Mouse (Mus musculus) urinary bladder, postnatal 14 days (tissue): ENCODE data around the gene Glis3.

Experiments
- DNase-seq: peaks from one replicate; pipeline ENCODE4 v3.0.0; 2021; ENCODE audit warnings: low spot score

Gene Glis3

GRCm38 (mm10) chr19:28679776-28680391 lies at the start of gene Glis3:
Gene Glis3, minus strand, starts transcription at chr19:28680077.
- DNase-seq = peak; percentile 67

DNA sequence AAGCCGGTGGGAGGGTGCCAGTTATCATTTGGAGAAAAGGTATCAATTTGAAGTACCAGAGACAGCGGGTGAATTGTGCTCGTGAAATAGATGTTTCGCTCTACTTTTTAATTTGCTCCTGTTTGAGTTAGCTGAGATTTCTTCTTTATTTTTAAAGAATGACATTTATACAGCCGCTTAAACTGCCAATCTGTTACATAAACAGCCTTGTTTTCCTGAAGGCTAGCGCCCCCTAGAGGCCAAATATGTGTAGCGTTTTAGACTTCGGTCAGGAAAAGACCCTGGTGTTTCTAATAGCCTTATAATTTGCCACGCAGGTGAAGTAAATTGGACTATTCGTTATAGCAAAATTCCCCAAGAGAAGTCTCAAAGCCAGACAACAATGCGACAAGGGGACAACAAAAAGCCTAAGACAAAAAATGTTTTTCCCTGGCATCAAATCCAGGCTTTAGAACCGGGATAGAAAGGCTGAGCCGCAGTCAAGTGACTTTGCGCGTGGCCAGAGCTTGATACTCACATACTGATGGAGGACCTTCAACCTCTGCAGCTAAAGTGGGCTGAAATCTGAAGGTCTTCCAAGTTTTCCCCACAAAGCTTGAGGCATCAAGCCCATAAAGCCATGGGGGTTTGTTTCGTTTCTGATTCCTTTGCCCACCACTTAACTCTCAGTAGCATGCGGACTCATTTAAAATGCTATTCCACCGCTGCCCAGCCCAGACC lies 46.4 kb upstream of the Glis3 start:
- DNase-seq = peak; percentile 69

DNA sequence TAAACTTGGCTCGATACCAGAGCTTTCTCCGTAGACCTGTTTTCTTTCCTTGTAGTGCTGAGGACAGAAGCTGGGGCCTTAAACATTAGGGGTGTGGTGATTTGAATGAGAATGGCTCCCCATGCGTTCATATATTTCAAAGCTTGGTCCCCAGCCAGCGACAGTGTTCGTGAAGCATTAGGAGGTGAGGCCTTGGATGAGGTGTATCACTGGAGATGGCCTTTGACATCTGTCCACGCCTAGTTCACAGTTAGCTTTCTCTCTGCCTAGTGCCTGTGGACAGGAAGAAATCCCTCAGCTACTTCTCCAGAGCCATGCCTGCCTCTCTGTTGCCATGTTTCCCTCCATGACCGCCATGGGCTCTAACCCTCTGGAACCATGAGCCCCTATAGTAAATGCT lies 44.8 kb upstream of the Glis3 start:
- no peak for DNase-seq

DNA sequence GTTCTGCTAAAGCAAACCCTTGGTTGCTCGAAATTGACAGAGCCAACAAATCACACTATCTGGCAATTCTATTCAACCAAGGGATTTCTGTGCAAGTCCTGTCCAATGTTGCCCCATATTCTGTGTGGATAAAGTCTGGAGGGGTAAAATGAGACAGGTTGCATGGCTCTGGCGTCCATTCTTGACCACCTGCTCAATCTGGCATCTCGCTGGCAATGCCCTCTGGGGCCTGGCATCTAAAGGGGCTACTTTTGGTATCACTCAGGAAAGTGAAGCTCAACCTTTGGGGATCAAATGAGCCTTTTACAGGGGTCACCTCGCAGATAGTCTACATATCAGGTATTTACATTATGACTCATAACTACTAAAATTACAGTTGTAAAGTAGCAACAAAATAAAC lies 42.7 kb upstream of the Glis3 start:
- DNase-seq = no peak

DNA sequence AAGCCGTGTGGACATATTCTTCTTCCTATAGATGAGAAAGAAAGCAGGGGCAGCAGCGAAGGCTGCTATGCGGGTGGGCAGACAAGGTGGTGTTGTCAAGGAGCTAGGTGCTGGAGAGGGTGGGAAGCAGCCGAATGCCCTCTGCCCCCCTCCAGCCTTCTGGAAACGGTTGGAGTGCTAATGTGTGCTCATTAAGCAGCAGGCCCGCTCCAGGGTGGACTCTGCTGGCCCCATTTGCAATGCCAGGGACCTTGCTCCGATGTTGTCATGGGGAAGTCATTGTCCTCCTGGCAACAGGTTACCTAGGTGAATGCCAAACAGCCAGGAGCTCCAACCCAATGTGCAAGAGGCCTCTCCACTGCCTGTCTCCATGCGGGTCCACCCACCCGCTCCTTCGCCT lies 42.0 kb upstream of the Glis3 start:
- DNase-seq = no peak

DNA sequence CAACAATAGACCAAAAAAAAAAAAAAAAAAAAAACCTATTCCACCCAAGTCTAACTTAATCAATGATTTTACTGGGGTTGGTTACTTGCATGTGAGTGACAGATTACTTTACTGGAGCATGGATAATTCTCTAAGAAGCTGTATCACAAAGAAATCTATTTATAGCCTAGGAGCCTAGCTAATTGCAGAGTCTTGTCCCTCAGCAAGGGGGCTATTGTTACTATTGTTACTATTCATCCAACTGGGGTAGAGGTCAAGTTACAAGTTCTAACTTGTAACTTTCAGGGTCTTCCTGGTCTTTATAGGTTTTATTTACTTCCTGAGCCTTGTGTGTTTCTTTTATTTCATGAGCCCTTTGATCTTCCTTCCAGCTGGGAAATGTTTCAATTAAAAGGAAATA lies 40.1 kb upstream of the Glis3 start:
- DNase-seq = no peak

- DNase-seq = no peak
Observed at GRCm38 (mm10) chr19:28714674-28715073, 34.8 kb upstream of the Glis3 start.

- DNase-seq = no peak
Observed at GRCm38 (mm10) chr19:28697718-28698117, 17.8 kb upstream of the Glis3 start.

- DNase-seq = no peak
Observed at GRCm38 (mm10) chr19:28686398-28686797, 6.5 kb upstream of the Glis3 start.

- no peak for DNase-seq
Observed at GRCm38 (mm10) chr19:28685484-28685883, 5.6 kb upstream of the Glis3 start.

- no peak for DNase-seq
Observed at GRCm38 (mm10) chr19:28684347-28684746, 4.5 kb upstream of the Glis3 start.

DNA sequence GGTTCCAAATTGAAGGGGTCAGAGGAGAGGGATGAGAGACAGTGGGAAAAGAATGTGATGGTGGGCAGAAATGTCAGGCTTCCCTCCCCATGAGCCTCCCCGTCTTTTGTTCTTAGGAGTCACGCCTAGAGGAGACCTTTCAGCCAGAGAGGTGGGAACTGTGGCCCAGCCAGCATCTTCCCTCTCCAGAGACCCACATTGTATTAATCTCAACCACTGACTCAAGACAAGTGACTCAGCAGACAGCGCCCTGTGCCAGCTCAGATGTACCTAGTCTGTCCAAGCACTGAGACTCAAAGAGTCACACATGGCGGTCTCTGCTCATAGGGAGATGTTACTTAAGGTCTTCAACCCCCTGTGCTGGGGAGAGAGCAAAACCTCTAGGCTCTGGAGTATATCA lies 3.5 kb upstream of the Glis3 start:
- no peak for DNase-seq

DNA sequence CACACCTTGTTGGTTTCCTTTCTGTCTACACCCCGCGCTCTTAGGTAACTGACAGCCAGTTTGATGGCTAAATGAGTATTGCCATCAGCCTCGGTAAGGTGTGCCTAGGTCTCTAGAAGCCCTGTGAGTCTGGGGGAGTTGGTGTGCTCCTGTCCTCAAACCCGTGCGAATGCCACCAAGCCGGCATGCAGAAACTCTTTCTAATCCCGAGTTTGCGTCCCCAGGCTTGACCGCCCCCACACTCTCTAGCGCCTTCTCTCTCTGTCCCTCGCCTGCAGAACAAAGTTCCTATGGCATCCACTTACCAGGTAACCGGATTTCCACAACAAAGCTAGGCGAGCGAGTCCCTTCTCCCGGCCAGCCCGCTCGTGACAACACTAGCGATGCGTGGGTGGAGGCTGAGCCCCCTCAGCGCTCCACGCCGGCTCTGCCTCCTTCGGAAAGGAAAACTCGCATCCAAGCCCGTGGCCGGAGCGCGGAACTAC lies 544 bp downstream of the Glis3 start:
- DNase-seq = no peak

DNA sequence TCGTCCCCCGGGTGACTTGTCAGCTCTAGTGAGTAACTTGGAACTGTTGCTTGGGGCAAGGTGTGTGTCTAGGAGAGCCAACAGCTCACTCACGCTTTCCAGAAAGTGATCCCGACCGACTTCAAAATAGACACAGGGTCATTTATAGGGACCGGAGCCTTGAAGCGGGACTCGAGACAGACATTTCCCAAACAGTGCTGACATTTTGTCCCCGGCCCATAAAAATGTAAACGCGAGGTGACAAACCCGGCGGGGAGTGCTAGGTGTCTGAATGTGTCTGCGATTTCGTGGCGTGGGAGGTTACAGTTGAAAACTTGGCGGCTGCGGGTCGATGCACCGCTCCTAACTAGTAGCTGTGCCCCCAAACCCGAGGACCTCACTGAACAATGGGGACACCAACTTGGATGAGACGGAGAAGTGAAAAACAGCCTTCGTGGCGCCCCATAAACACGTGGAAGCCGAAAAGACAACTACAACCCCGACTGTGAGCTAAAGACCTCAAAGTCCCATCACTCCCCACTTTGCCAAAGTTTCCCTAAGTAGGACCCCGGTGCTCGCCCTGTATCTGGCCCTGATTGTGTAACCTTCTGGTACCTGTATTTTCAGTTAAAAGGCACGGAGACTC lies 1.1 kb downstream of the Glis3 start:
- no peak for DNase-seq

DNA sequence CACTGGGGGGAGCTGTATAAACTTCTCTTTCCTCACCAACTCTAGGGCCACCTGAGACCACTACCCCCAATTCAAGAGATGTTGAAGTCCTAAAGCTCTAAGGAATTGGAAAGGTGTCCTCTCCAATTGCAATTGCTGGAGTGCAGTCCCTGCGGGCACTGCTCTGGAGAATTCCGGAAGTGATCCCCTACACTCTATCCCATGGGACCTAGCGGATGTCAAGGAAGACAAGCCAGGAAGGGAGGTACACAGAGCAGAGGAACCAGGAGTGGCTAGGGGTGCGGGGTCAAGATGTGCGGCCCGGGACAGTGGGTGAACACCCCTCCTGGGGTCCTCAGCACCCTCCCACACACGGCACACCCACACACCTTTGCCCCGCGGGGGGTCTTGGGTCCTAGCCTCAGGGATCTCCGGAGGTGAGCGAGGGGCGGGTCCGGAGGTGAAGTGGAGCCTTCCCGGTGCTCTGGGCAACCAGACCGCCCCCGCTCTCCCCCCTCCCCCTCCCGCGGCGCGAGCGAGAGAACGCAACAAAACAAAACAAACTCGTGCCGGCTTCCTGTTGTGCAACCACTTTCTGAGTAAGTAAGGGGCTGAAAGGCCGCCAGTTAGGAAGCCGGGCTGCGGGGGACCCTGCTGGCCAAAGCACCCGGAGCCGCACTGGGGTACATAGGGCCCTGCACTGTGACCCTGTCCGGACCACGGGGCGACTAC lies 2.0 kb downstream of the Glis3 start:
- DNase-seq = peak; percentile 61

DNA sequence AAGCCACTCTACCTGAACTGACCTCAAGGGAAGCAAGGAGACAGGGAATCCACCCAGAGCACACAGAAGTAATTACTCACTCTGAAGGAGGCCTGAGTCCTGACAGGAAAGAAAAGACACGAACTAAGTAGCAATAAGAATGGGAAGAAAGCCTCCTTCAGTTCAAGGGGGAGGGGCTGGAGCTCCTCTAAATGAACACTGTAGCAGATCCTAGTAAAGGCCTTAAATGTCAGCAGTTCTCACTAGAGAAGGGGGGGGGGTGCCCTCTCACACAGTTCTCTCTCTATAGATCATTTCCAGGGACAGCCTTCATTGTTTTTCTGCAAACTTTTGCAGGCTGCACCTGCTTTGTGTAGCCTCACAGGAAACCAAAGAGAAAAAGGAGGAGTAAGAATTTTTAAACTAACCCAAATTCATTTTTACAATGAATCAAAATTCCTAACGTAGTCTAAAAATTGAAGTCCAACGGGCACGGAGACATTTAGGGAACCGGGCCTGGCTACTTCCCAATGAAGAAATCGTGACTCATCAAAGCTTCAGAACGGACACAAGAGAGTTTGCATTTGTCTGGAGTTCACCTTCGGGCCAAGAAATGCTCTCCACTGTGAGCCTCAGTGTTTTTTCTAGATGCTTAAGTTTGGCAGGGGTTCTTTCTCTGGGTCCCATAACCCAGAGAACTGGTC lies 2.7 kb downstream of the Glis3 start:
- peak; percentile 39 for DNase-seq

DNA sequence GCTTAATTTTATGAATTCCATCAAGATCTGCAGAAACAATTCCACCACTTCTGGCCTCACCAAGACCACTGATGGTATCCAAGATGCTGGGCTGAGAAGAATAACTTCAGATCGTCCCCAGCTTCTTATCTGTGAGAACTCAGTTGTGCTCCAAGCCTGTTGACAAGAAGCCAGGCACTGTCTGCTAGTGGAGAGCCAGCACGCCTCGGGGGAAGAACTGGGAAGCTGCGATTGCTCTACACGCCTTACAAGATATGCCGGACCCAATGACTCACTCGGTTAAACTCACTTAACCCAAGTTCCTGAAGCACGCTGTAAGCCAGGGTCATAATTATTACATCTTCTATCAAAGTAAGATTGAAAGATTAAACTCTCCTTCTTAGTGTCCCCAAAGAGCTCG lies 16.1 kb downstream of the Glis3 start:
- DNase-seq = peak; percentile 68

DNA sequence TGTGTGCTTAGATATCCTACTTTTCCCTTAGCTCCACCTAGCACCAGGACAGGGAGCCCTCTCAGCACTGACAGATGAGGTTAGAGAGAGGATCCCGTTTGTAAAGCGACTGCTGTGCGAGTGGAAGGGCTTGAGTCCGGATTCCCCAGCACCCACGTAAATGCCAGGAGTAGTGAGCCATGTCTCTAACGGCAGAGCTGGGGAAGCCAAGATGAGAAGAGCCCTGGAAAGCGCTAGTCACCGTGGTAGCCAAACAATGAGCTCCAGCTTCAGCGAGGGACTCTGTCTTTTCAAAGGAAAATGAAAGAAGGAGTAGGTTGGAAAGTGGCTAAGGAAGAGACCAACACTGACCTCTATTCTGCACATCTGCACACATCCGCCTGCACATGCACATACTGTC lies 16.7 kb downstream of the Glis3 start:
- no peak for DNase-seq

DNA sequence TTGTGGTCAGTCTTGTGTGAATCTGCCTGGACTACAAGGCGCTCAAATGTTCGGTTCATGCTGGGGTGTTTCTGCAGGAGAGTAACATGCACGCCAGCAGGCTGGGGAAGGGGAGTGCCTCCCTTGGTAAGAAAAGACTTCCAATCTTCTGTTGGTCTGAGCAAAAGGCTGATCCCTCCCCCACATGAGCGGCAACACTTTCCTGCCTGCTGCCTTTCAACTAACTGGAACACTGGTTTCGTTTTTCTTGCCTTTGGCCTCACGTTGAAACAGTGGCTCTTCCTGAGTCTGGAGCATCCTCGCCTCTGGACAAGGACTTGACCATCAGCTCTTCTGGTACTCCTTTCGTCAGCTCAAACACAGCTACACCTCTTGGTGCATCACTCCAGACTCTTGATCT lies 17.4 kb downstream of the Glis3 start:
- no peak for DNase-seq

- no peak for DNase-seq
Observed at GRCm38 (mm10) chr19:28660912-28661311, 19.0 kb downstream of the Glis3 start.

- no peak for DNase-seq
Observed at GRCm38 (mm10) chr19:28657686-28658195, 22.1 kb downstream of the Glis3 start.

- no peak for DNase-seq
Observed at GRCm38 (mm10) chr19:28656882-28657281, 23.0 kb downstream of the Glis3 start.
